Mouse (Mus musculus): Measurements from ENCODE around the gene Sipa1l3. TPM values are rescaled to one million over a fixed set of nuclear protein-coding genes. Genes with fewer than 3 reads are reported as not detected.
A peak's percentile ranks its signal among the peaks of the same experiment; 100 is the strongest.

The Sipa1l3 gene
- polyA plus RNA-seq, 1 experiment = 29.4 TPM

GRCm38 (mm10) chr7:29495880-29496279 is 22.6 kb downstream of the Sipa1l3 start:
- Histone ChIP-seq H3K4me1 (ENCODE audit: control insufficient read depth, insufficient read depth, low read length) (peaks cover 11% of the 10 kb centered on the region), H3K9ac (ENCODE audit: low read depth, poor library complexity, severe bottlenecking) (no peak overlapping the region), H3K27me3 (ENCODE audit: control insufficient read depth, insufficient read depth, low read length, poor library complexity, severe bottlenecking) (no peaks in the 10 kb centered on the region), H3K9me3 (replicated peaks; ENCODE audit: control insufficient read depth, insufficient read depth, low read length, poor library complexity, severe bottlenecking) (no peaks in the 10 kb centered on the region), H3K4me3 (ENCODE audit: low read depth, low read length) (no peak overlapping the region), H3K27ac (ENCODE audit: insufficient read depth, low read length) (no peak overlapping the region), H3K36me3 (ENCODE audit: control insufficient read depth, insufficient read depth, low read length, poor library complexity, severe bottlenecking) (no peaks in the 10 kb centered on the region)
- TF ChIP-seq CTCF (IDR thresholded peaks at IDR 0.05; ENCODE audit: low read depth, low read length) = no peak
- no peak for TF ChIP-seq EP300 (IDR thresholded peaks at IDR 0.05; ENCODE audit: insufficient read depth, low read depth, low read length)
- TF ChIP-seq POLR2A (IDR thresholded peaks at IDR 0.05; ENCODE audit: insufficient read depth, low read length) = no peak

- no peaks in the 10 kb centered on the region for H3K9me3 ChIP-seq (replicated peaks; ENCODE audit: control insufficient read depth, insufficient read depth, low read length, poor library complexity, severe bottlenecking)
- H3K27me3 ChIP-seq (ENCODE audit: control insufficient read depth, insufficient read depth, low read length, poor library complexity, severe bottlenecking) = no peaks in the 10 kb centered on the region
- H3K4me1 ChIP-seq (ENCODE audit: control insufficient read depth, insufficient read depth, low read length) = peaks cover 15% of the 10 kb centered on the region
- TF ChIP-seq POLR2A (IDR thresholded peaks at IDR 0.05; ENCODE audit: insufficient read depth, low read length) (no peak), EP300 (IDR thresholded peaks at IDR 0.05; ENCODE audit: insufficient read depth, low read depth, low read length) (no peak), CTCF (IDR thresholded peaks at IDR 0.05; ENCODE audit: low read depth, low read length) (no peak)
- no peaks in the 10 kb centered on the region for H3K36me3 ChIP-seq (ENCODE audit: control insufficient read depth, insufficient read depth, low read length, poor library complexity, severe bottlenecking)
- H3K4me3 ChIP-seq (ENCODE audit: low read depth, low read length) = no peak overlapping the region
- no peak overlapping the region for H3K27ac ChIP-seq (ENCODE audit: insufficient read depth, low read length)
- no peak overlapping the region for H3K9ac ChIP-seq (ENCODE audit: low read depth, poor library complexity, severe bottlenecking)
These were observed 23.6 kb downstream of the Sipa1l3 start for GRCm38 (mm10) chr7:29494854-29495253.

GRCm38 (mm10) chr7:29494015-29494414 is 24.4 kb downstream of the Sipa1l3 start:
- Histone ChIP-seq H3K9ac (ENCODE audit: low read depth, poor library complexity, severe bottlenecking) (no peak overlapping the region), H3K27me3 (ENCODE audit: control insufficient read depth, insufficient read depth, low read length, poor library complexity, severe bottlenecking) (no peaks in the 10 kb centered on the region), H3K4me3 (ENCODE audit: low read depth, low read length) (no peak overlapping the region)

GRCm38 (mm10) chr7:29492992-29493391 is 25.4 kb downstream of the Sipa1l3 start:
- no peaks in the 10 kb centered on the region for H3K27me3 ChIP-seq (ENCODE audit: control insufficient read depth, insufficient read depth, low read length, poor library complexity, severe bottlenecking)

More at GRCm38 (mm10) chr7:29494015-29494414, 24.4 kb downstream of the Sipa1l3 start:
- H3K9me3 ChIP-seq (replicated peaks; ENCODE audit: control insufficient read depth, insufficient read depth, low read length, poor library complexity, severe bottlenecking) = no peaks in the 10 kb centered on the region
- no peaks in the 10 kb centered on the region for H3K36me3 ChIP-seq (ENCODE audit: control insufficient read depth, insufficient read depth, low read length, poor library complexity, severe bottlenecking)
- H3K4me1 ChIP-seq (ENCODE audit: control insufficient read depth, insufficient read depth, low read length) = peaks cover 17% of the 10 kb centered on the region
- TF ChIP-seq CTCF (IDR thresholded peaks at IDR 0.05; ENCODE audit: low read depth, low read length) (no peak), POLR2A (IDR thresholded peaks at IDR 0.05; ENCODE audit: insufficient read depth, low read length) (no peak)
- no peak overlapping the region for H3K27ac ChIP-seq (ENCODE audit: insufficient read depth, low read length)

GRCm38 (mm10) chr7:29491861-29492260 is 26.6 kb downstream of the Sipa1l3 start:
- H3K27me3 ChIP-seq (ENCODE audit: control insufficient read depth, insufficient read depth, low read length, poor library complexity, severe bottlenecking) = no peaks in the 10 kb centered on the region
- no peak overlapping the region for H3K9ac ChIP-seq (ENCODE audit: low read depth, poor library complexity, severe bottlenecking)
- no peak overlapping the region for H3K4me3 ChIP-seq (ENCODE audit: low read depth, low read length)
- H3K36me3 ChIP-seq (ENCODE audit: control insufficient read depth, insufficient read depth, low read length, poor library complexity, severe bottlenecking) = no peaks in the 10 kb centered on the region
- H3K9me3 ChIP-seq (replicated peaks; ENCODE audit: control insufficient read depth, insufficient read depth, low read length, poor library complexity, severe bottlenecking) = no peaks in the 10 kb centered on the region
- H3K27ac ChIP-seq (ENCODE audit: insufficient read depth, low read length) = no peak overlapping the region
- TF ChIP-seq EP300 (IDR thresholded peaks at IDR 0.05; ENCODE audit: insufficient read depth, low read depth, low read length) (no peak), CTCF (IDR thresholded peaks at IDR 0.05; ENCODE audit: low read depth, low read length) (no peak), POLR2A (IDR thresholded peaks at IDR 0.05; ENCODE audit: insufficient read depth, low read length) (no peak)
- H3K4me1 ChIP-seq (ENCODE audit: control insufficient read depth, insufficient read depth, low read length) = peaks cover 16% of the 10 kb centered on the region

More at GRCm38 (mm10) chr7:29492992-29493391, 25.4 kb downstream of the Sipa1l3 start:
- no peak overlapping the region for H3K9ac ChIP-seq (ENCODE audit: low read depth, poor library complexity, severe bottlenecking)
- TF ChIP-seq EP300 (IDR thresholded peaks at IDR 0.05; ENCODE audit: insufficient read depth, low read depth, low read length) (no peak), CTCF (IDR thresholded peaks at IDR 0.05; ENCODE audit: low read depth, low read length) (no peak)
- H3K36me3 ChIP-seq (ENCODE audit: control insufficient read depth, insufficient read depth, low read length, poor library complexity, severe bottlenecking) = no peaks in the 10 kb centered on the region
- no peak overlapping the region for H3K27ac ChIP-seq (ENCODE audit: insufficient read depth, low read length)
- H3K4me1 ChIP-seq (ENCODE audit: control insufficient read depth, insufficient read depth, low read length) = peaks cover 18% of the 10 kb centered on the region
- H3K9me3 ChIP-seq (replicated peaks; ENCODE audit: control insufficient read depth, insufficient read depth, low read length, poor library complexity, severe bottlenecking) = no peaks in the 10 kb centered on the region
- H3K4me3 ChIP-seq (ENCODE audit: low read depth, low read length) = no peak overlapping the region

GRCm38 (mm10) chr7:29491471-29491755 is 27.0 kb downstream of the Sipa1l3 start:
- TF ChIP-seq CTCF (IDR thresholded peaks at IDR 0.05; ENCODE audit: low read depth, low read length) (no peak), POLR2A (IDR thresholded peaks at IDR 0.05; ENCODE audit: insufficient read depth, low read length) (no peak), EP300 (IDR thresholded peaks at IDR 0.05; ENCODE audit: insufficient read depth, low read depth, low read length) (no peak)
- no peaks in the 10 kb centered on the region for H3K9me3 ChIP-seq (replicated peaks; ENCODE audit: control insufficient read depth, insufficient read depth, low read length, poor library complexity, severe bottlenecking)
- H3K27me3 ChIP-seq (ENCODE audit: control insufficient read depth, insufficient read depth, low read length, poor library complexity, severe bottlenecking) = no peaks in the 10 kb centered on the region
- peaks cover 16% of the 10 kb centered on the region for H3K4me1 ChIP-seq (ENCODE audit: control insufficient read depth, insufficient read depth, low read length)
- H3K27ac ChIP-seq (ENCODE audit: insufficient read depth, low read length) = 0 out of 2 replicates have a peak overlapping the region, but pooled peaks have one; percentile 26
- no peaks in the 10 kb centered on the region for H3K36me3 ChIP-seq (ENCODE audit: control insufficient read depth, insufficient read depth, low read length, poor library complexity, severe bottlenecking)
- H3K9ac ChIP-seq (ENCODE audit: low read depth, poor library complexity, severe bottlenecking) = no peak overlapping the region
- no peak overlapping the region for H3K4me3 ChIP-seq (ENCODE audit: low read depth, low read length)
